Mouse (Mus musculus): ENCODE results near the gene Ttc30b.
"Not testable (repeated sequence)": the region's sequence is repeated elsewhere in the genome, so short reads cannot be mapped to it uniquely, and the experiment has no call there.

Gene Ttc30b

DNA sequence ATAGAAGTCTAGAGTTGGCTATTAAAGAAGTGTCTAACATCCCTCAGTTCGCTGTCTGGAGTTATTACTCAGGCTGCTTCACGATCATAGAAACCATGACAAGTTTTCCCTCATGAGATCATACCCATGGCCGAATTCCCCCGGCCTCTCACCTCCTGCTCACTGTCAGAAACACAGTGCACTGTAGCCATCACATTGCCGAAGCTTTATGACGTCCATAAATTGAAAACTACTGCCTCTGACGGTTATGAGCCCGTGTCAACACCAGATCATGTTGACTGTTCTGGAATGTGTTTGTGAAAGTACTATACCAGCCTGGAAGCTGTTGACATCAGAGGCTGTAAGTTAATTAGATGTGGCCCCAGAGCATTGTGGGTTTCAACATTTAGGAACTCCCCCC is 12.3 kb upstream of the Ttc30b start:
- DNase-seq, result no peak

DNA sequence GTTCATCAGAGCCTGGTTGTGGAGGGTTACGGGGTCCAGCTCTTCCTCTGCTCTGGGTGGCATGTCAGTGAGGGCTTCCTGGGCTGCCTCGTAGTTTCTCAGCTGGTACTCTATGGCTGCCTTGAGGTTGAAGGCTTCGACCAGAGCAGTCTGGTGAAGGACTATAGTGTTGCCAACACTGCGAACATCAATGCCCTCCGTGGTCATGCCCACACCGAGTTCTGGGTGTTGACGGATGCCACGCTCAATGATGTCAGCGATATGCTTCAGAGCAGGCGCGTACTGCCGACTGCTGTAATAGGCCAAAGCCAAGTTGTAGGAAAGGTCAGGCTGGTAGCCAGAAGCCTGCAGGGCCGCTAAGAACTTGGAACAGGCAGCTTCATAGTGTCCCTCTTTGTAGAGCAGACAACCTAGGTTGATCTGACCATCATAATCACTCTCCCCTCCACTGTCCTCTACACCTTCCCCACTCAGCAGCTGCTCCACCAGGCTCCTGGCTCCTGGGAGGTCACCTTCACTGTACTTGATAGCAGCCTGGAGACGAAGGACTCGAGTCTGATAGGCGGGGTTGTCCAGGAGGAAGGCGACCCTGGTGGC is 767 bp downstream of the Ttc30b start:
- not testable (repeated sequence) for DNase-seq

DNA sequence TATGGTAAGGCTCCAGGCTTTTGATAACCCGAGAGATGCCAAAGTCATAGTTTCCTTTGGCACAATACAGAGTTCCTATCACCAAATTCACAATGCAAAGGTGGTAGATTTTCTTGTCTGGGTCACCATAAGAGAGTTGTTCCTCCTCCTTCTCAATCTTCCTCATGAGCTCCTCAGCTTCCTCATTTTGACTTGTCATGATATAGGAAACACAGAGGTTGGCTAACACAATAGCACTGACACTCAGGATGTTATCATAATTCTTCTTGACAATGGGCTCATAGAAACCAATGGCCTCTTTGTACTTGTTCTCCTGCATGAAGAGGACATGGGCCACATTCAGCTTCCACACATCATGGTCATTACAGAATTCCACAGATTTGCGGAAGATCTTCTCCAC is 1.7 kb downstream of the Ttc30b start:
- DNase-seq, result not testable (repeated sequence)

DNA sequence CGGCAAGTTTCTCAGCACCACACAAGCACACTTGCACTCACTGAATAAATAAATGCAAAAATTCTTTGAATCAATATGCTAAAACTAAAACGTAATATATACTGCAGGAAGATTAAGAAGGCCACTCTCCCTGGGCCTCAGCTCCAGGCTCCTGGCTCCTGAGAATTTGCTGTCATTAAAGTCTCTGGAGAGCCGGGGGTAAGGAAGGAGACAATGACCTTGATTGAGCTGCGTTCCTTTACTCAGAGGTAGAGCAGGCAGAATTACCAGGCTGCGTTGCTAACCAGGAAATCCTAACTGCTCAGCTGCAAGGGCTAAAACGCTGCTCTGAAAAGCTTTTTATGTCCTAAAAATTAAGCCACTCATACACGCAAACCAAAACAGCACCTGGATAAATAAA is 4.8 kb downstream of the Ttc30b start:
- no peak for DNase-seq

DNA sequence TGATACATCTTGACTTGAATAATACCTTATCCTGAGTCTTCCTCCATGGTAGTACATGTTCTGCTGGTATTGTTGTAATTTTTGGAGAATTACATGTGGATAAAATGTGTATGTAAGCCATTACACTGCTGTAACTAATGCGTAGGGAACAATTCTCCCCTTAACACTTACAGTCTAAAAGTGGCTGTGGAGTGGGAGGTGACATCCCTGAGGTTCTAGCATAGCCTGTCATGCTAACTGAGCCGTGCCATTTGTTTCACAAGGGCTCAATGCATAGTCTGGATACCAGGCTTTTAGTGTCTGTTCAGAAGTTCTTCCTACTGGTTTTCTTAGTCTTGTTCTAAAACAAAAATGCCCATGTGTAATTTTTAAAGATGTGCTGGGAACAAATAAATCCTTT is 7.4 kb downstream of the Ttc30b start:
- DNase-seq, result no peak

DNA sequence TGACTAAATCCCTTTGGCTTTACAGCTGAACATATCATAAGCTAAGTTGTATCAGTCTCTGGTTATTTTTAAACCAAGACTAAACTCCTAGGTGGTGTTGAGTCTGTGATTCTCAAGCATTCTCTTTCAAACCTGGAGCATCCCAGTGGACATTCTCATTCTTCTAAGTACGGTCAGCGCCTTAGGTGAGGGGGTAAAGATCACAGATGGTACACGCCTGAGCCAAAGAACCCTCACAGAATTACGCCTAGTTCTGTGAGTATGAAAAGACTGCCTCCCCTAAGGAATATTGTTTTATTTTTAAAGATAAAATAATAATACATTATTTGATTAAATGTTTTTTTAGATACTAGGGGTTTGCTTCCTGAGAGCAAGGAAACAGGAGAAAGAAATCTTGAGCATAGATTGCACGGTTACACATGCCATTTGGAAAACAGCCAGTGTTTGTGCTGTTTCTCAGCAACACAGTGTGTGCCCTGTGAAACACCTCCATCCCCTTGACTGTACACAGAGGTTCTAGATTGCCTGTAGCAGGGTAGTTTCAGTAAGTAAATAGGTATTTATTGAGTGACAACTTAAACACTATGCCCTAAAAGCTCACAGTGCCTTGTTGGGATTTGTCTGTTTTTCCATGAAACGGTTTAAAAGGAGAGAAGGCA is 8.5 kb downstream of the Ttc30b start:
- DNase-seq, result no peak

DNA sequence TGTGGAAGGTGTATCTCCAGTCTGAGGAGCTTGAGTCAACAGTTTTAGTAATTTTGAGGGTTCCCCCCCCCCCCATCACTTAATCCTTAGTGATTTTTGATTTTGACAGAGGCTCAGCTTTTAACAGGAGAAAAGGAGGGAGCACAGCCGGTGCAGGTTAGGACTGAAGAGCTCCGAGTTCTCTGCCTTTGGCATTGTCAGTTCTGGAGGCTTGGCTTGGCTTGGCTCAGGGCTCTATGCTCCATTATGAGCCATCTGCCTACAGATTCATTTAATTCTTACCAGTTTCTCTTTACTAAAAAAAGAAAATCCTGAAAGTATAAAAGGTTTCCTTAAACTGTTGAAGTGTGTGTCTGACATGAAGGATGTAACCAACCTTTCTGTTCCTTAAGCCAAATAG is 9.2 kb downstream of the Ttc30b start:
- DNase-seq, result no peak

DNA sequence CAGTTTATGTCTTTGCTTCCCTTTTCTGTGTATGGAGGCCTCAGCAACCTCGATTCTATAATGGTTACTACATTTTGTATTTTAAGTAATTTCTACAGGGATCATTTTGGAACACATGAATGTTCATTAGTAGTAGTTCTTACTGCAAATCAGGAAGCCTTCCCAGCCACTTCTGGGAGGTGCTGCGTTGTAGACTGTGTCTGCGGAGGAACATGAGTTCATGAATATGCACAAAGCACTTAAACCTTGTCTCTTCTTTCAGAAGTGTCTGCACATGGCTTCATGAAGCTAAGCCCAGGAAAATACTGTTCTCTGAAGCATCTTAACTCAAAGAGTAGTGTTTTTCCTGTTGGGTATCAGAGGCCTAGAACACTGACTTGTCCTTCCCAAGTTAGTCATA is 10.4 kb downstream of the Ttc30b start:
- no peak for DNase-seq

DNA sequence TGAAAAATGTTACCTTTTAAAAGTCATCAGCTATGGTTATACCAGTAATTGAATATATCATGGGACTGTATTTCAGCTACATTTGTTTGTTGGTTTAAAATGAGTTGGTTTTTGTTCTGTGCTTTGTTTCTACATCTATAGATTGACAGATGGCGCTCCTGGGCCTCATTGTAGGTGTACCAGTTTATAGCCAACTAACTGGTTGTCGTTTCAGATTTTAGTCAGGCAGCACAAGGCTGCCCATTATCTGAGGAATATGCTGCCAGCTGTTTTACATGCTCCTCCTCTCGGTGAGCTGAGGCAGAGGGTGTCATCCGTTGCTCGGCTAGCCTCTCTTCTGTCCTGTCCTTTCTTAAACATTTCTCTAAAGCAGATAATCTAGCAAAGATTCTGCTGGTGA is 12.3 kb downstream of the Ttc30b start:
- no peak for DNase-seq

DNA sequence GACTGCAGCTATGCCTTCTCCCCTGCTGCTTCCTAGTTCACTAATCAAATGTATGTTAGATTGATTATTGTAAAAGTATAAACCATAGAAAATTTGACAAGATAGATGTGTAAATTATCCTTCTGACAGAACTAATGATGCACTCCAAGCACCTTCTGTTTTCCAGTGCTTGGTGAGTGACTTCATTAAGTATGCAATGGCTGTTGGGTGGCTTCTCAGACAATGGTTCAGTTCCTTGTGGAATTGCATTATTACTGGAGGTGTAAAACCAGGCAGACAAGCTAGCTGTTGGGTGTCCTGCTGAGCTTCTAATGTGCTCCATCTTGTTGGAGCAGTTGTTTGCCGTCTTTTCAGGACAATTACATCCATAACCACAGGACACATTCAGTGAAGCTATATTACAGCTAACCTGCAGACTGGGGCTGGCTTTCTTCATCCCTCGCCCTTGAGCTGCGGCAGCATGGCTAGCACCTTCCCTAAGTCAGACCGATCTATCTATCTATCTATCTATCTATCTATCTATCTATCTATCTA is 14.5 kb downstream of the Ttc30b start:
- DNase-seq, result no peak

DNA sequence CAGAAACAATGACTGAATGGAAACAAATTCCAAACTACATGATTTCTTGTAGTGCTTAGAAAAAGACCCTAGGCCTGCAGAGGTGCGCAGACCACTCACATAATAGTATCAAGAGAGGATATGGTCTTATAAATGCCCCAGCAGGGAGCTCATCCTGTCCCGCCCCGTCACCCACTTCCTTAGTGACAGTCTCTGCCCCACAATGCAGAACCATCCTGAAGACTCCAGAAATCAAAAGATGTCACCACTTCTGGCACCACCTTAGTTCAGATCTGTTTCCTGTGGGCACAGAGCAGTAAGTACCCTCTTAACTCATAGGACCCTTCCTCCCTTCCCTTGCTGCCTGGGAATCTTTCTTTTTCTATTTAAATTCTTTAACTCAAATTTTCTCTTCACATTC is 23.3 kb downstream of the Ttc30b start:
- no peak for DNase-seq

DNA sequence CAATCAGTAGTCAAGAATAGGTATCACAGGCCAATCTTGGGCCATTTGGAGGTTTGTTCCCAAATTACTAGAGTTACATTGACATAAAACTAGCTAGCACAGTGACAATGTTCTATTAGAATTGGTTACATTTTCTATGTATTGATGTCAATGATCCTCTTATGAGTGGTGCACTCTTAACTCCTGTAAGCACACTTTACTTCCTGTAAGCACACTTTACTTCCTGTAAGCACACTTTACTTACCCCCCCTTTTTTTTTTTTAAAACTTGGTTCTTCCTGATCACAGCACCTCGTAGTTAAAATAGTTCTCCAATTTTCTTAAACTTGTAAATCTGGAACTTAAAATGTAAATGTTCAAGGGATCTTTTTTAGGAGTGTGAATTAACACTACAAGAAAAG is 31.2 kb downstream of the Ttc30b start:
- DNase-seq, result no peak

DNA sequence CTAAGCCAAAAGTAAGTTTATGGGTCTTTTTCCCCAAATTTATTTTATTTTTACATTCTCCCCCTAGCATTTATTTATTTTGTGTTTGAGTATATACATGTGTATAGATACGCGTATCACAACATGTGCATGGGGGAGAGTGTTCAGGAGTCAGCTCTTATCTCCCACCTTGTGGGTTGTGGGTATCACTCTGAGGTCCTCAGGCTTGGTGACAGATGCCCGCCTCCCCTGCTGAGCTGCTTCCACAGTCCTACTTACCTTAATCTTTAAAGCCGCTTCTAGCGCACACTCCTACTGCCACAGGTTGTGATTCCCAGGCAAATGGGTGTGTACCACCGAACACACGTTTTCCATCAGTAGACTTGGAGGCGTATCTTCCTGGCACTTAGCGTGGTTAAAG is 36.5 kb downstream of the Ttc30b start:
- no peak for DNase-seq

DNA sequence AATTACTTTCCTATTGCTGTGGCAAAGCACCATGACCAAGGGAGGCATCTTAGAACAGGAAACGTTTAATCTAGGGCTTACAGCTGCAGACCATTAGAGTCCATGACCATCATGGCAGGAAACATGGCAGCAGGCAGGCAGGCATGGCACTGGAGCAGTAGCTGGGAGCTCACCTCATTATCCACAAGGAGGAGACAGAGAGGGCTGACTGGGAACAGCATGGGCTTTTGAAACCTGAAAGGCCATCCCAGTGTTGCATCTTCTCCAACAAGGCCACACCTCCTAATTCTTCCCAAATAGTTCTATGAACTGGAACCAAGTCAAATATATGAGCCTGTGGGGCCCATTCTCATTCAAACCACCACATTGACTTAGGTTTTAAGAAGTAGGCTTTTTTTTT is 38.1 kb downstream of the Ttc30b start:
- DNase-seq, result no peak

DNA sequence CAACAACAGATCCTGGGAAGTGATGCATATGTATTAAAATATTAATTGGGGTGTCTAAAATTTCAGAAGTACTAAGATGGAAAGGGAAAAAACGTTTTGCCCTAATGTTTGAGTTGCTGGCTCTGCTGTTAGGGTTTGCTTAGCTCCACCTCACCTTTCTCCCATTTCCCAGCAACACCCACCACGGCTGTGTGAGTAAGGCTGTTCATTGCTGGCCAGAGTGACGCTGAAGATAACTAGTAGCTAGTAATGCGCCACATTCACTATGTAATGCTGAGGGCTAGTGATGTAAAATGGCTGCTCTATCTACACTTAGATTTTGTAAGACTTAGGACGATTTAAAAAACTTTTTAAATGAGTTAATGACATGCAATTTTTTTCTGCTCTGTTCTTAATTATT is 42.7 kb downstream of the Ttc30b start:
- DNase-seq, result no peak

DNA sequence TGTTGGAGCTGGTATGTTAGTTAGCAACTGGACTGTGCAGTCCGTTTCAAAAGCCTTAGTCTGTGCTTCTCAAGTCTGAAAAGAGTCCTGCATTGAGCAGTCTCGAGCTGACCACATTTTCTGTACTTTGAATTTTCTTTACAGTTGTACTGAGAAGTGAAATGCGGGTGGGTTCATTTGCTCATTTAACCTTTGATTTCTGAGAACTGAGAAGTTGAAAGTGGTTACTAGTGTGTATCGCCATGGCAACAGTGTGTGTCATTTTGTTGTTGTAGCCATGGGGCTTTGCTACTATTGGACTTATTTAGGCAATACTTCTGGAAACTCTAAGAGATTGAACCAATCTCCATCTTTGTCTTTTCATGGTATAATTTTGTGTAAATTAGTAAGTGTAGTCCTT is 46.4 kb downstream of the Ttc30b start:
- no peak for DNase-seq

Data from kidney, adult 18-20 months (tissue).